In the genomic region with DNA sequence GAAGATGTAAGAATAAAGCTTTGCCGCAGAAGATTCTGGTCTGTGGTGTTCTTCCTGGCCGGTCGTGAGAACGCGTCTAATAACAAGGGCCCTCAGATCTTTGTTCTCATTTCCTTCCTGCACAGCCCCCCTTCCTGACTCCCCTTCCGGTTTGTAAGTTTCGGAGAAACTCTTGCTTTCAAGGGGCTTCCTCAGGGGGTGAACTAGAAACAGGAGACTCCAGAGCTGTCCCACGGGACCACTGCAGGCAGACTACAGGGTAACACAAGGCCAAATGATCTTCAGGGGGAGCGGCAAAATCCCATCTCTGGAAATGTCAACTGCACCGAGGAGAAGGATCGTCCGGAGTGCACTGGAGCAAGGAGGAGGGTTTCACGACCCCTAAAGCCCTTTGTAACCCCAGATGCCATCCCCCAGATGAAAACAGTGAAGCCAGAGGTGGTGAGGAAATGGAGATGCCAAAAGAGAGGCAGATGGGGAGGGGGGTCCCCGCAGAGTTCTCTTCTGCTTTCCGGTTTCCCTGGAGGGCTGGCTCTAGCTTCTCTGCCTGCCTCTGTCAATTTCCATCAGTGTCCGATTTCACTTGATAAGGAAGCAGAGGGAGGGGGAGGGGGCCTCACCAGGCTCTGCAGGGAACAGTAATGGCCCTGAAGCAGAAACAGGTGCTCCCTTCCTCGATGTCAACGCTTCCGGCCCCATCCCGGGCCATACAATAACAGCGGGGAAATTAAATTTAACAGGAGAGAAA, we compare ENCODE assay signal across 8 mouse cellular contexts. TPM values are rescaled to one million over a fixed set of nuclear protein-coding genes. Genes with fewer than 3 reads are reported as not detected.
DNase-seq lines count a peak whose midpoint lies in the region; ATAC-seq lines count a peak whose summit lies in the region.

No protein-coding gene starts in this region.

- no peaks in the 10 kb centered on the region for H3K4me1 ChIP-seq in heart, embryonic 11.5 days (ENCODE audit: control insufficient read depth, insufficient read depth, low read length)
- H3K4me1 ChIP-seq in kidney, embryonic 14.5 days (ENCODE audit: control insufficient read depth, insufficient read depth, low read length) = no peaks in the 10 kb centered on the region

- H3K4me2 ChIP-seq in heart, embryonic 11.5 days = peak overlapping the region; percentile 29; the same call in 1 of the 2 replicates
- H3K4me2 ChIP-seq in kidney, embryonic 14.5 days (replicated peaks; ENCODE audit: low read depth, low read length) = peak overlapping the region; percentile 35

- DNase-seq in adrenal gland, adult (ENCODE audit: inconsistent age in 2 of 2, low spot score in 1 of 2) = peak; percentile 27 to 68
- DNase-seq in adrenal gland, adult 18-20 months (ENCODE audit: low spot score in 2 of 2) = no peak
- peak; percentile 67 to 80 for DNase-seq in lung, postnatal 4 days
- DNase-seq in splenic B cell, adult 2 months (ENCODE audit: low read depth, low spot score) = peak; percentile 67
- no peak for DNase-seq in urinary bladder, adult 2 months (ENCODE audit: low spot score)

- H3K9me3 ChIP-seq in heart, embryonic 11.5 days (replicated peaks; ENCODE audit: control insufficient read depth, low read length) = no peaks in the 10 kb centered on the region
- H3K9me3 ChIP-seq in kidney, embryonic 14.5 days (ENCODE audit: control insufficient read depth, low read length) = no peaks in the 10 kb centered on the region

- H3K4me3 ChIP-seq in heart, embryonic 11.5 days (ENCODE audit: low read depth, low read length) = no peak overlapping the region
- H3K4me3 ChIP-seq in kidney, embryonic 14.5 days (ENCODE audit: low read length) = peak overlapping the region; percentile 11

- peak; percentile 15; the same call in 1 of the 2 replicates for ATAC-seq in common myeloid progenitor, adult 5-6 weeks (replicated peaks; ENCODE audit: low read depth, poor library complexity, severe bottlenecking)
- ATAC-seq in heart, embryonic 11.5 days (replicated peaks; ENCODE audit: insufficient number of reproducible peaks, low FRiP score, low TSS enrichment) = no peak
- peak; percentile 81 for ATAC-seq in kidney, embryonic 14.5 days (ENCODE audit: low FRiP score, low TSS enrichment)

- no peak overlapping the region for H3K27ac ChIP-seq in heart, embryonic 11.5 days (ENCODE audit: low read depth, low read length)
- H3K27ac ChIP-seq in kidney, embryonic 14.5 days (ENCODE audit: low read depth, low read length) = peak overlapping the region; percentile 67

- H3K36me3 ChIP-seq in heart, embryonic 11.5 days (ENCODE audit: control insufficient read depth, insufficient read depth, low read length) = no peaks in the 10 kb centered on the region
- H3K36me3 ChIP-seq in kidney, embryonic 14.5 days (ENCODE audit: control insufficient read depth, insufficient read depth, low read length) = no peaks in the 10 kb centered on the region
- H3K36me3 ChIP-seq in splenic B cell, adult 2 months (ENCODE audit: control insufficient read depth, insufficient read depth, low read length, poor library complexity, severe bottlenecking) = no peaks in the 10 kb centered on the region

- WGBS in heart, embryonic 11.5 days (ENCODE audit: insufficient replicate concordance) = 70% methylated on average over 21 of the region's 21 CpGs
- 34% methylated on average over 21 of the region's 21 CpGs for WGBS in kidney, embryonic 14.5 days

- no peaks in the 10 kb centered on the region for H3K27me3 ChIP-seq in heart, embryonic 11.5 days (ENCODE audit: control insufficient read depth, insufficient read depth, low read length)
- no peaks in the 10 kb centered on the region for H3K27me3 ChIP-seq in kidney, embryonic 14.5 days (ENCODE audit: control insufficient read depth, insufficient read depth, low read length)
- no peaks in the 10 kb centered on the region for H3K27me3 ChIP-seq in splenic B cell, adult 2 months (ENCODE audit: control insufficient read depth, insufficient read depth, low read length, poor library complexity, severe bottlenecking)

- H3K9ac ChIP-seq in heart, embryonic 11.5 days (ENCODE audit: low read depth, low read length) = 0 out of 2 replicates have a peak overlapping the region, but pooled peaks have one; percentile 22
- H3K9ac ChIP-seq in kidney, embryonic 14.5 days (ENCODE audit: low read depth, low read length) = peak overlapping the region; percentile 20; the same call in 1 of the 2 replicates

RNA-seq across cellular contexts. Expression of a gene that starts 20.8 kb away (rescaled TPM):
- not detected for total RNA-seq in adrenal gland, adult 18-20 months (2021)
- total RNA-seq in common myeloid progenitor, adult 5-6 weeks (2017) = 95.7 and 103 TPM in 2 replicates
- polyA plus RNA-seq in heart, embryonic 11.5 days (2014; fragmentation: Nextera tagmentation; extraction: Ambion mirVana) = 0.42 TPM in 1 of 2 replicates, not detected in the other
- not detected in 2 replicates for polyA plus RNA-seq in kidney, embryonic 14.5 days (2014; fragmentation: Nextera tagmentation; extraction: Ambion mirVana)
- polyA plus RNA-seq in urinary bladder, adult 2 months (2012; rRNA removed) = 0.14 and 0.24 TPM in 2 replicates

RNA-seq across cellular contexts. Expression of a gene that starts 35.0 kb away (rescaled TPM):
- total RNA-seq in adrenal gland, adult 18-20 months (2021) = 1 to 10 TPM; 4.6 to 7.4 TPM
- total RNA-seq in common myeloid progenitor, adult 5-6 weeks (2017) = 84.7 and 98.7 TPM in 2 replicates
- 5.9 and 6.6 TPM in 2 replicates for polyA plus RNA-seq in heart, embryonic 11.5 days (2014; fragmentation: Nextera tagmentation; extraction: Ambion mirVana)
- 14.4 and 18.7 TPM in 2 replicates for polyA plus RNA-seq in kidney, embryonic 14.5 days (2014; fragmentation: Nextera tagmentation; extraction: Ambion mirVana)
- polyA plus RNA-seq in urinary bladder, adult 2 months (2012; rRNA removed) = 19.4 TPM in 2 replicates

RNA-seq across cellular contexts. Expression of a gene that starts 46.5 kb away (rescaled TPM):
- total RNA-seq in adrenal gland, adult 18-20 months (2021) = 10 to 100 TPM; 13.6 to 16.2 TPM
- total RNA-seq in common myeloid progenitor, adult 5-6 weeks (2017) = 18.6 and 33.2 TPM in 2 replicates
- 11.2 and 12.4 TPM in 2 replicates for polyA plus RNA-seq in heart, embryonic 11.5 days (2014; fragmentation: Nextera tagmentation; extraction: Ambion mirVana)
- polyA plus RNA-seq in kidney, embryonic 14.5 days (2014; fragmentation: Nextera tagmentation; extraction: Ambion mirVana) = 10.8 and 14.5 TPM in 2 replicates
- polyA plus RNA-seq in urinary bladder, adult 2 months (2012; rRNA removed) = 6.3 and 7.3 TPM in 2 replicates

RNA-seq across cellular contexts. Expression of a gene that starts 46.6 kb away (rescaled TPM):
- total RNA-seq in adrenal gland, adult 18-20 months (2021) = 10 to 100 TPM; 12.5 to 14.1 TPM
- total RNA-seq in common myeloid progenitor, adult 5-6 weeks (2017) = 14.7 and 17.1 TPM in 2 replicates
- 11.1 and 14.3 TPM in 2 replicates for polyA plus RNA-seq in heart, embryonic 11.5 days (2014; fragmentation: Nextera tagmentation; extraction: Ambion mirVana)
- 17.7 and 22.4 TPM in 2 replicates for polyA plus RNA-seq in kidney, embryonic 14.5 days (2014; fragmentation: Nextera tagmentation; extraction: Ambion mirVana)
- 11.9 and 15.2 TPM in 2 replicates for polyA plus RNA-seq in urinary bladder, adult 2 months (2012; rRNA removed)

Comparison
In these comparisons a context has a peak if more than half of its experiments do, and no peak if none do; other contexts are left out.
1. DNase-seq: peak in adrenal gland, adult (2 of 2), lung, postnatal 4 days (2 of 2) and splenic B cell, adult 2 months (single experiment); none in adrenal gland, adult 18-20 months (0 of 2) and urinary bladder, adult 2 months (single experiment).